Mouse (Mus musculus) retina, postnatal 1 day (tissue): ENCODE measurements at regions not wholly inside any gene's neighbourhood (a gene's known extent, or its start where the extent isn't known, plus 50 kb on each side); places are given as distances from the start of the nearest gene placed in this dataset.
A peak's percentile ranks its signal among the peaks of the same experiment; 100 is the strongest.

Experiments used
- DNase-seq: peaks from one replicate; pipeline ENCODE4 v3.0.0-alpha.2; 2012

GRCm38 (mm10) chr12:48929035-48929434 lies 453.4 kb upstream of the Foxg1 start:
- no peak for DNase-seq

DNA sequence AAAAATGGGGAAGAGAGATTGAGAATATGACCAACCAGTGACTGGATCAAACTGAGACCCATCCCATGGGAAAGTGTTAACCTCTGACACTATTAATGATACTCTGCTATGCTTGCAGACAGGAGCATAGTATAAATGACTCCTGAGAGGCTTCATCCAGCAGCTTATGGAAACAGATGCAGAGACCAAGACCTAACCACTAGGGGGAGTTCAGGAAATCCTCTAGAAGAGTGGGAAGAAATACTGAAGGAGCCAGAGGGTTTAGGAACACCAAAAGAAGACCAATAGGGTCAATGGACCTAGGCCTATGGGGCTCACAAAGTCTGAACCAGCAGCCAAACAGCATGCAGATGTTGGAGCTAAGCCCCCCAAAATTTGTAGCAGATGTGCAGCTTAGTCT lies 436.0 kb upstream of the Foxg1 start:
- peak; percentile 3 for DNase-seq

GRCm38 (mm10) chr12:48959289-48960005 lies 423.0 kb upstream of the Foxg1 start:
- no peak for DNase-seq

GRCm38 (mm10) chr12:48960056-48960455 lies 422.4 kb upstream of the Foxg1 start:
- no peak for DNase-seq

- no peak for DNase-seq
Observed at GRCm38 (mm10) chr12:48963451-48963850, 419.0 kb upstream of the Foxg1 start.
